Mouse (Mus musculus) frontal cortex, postnatal 14 days (tissue): ENCODE results near the gene Lrrc9.
A peak's percentile ranks its signal among the peaks of the same experiment; 100 is the strongest.

Source experiments
- DNase-seq, 2 experiments: peaks; one replicate each; pipeline ENCODE4 v3.0.0; 2022; ENCODE audit warnings: low spot score in 2 of 2

Lrrc9 gene

GRCm38 (mm10) chr12:72467789-72468188 is 26.1 kb downstream of the Lrrc9 start:
- DNase-seq, result no peak

- no peak for DNase-seq
Measured at GRCm38 (mm10) chr12:72476773-72477450, 35.2 kb downstream of the Lrrc9 start.

- no peak for DNase-seq
Measured at GRCm38 (mm10) chr12:72482226-72482625, 40.6 kb downstream of the Lrrc9 start.

GRCm38 (mm10) chr12:72484872-72485271 is 43.2 kb downstream of the Lrrc9 start:
- DNase-seq, result no peak

GRCm38 (mm10) chr12:72487498-72487897 is 45.8 kb downstream of the Lrrc9 start:
- DNase-seq, result no peak

GRCm38 (mm10) chr12:72489995-72490394 is 48.3 kb downstream of the Lrrc9 start:
- no peak for DNase-seq

- DNase-seq, result no peak
Measured at GRCm38 (mm10) chr12:72491063-72491719, 49.5 kb downstream of the Lrrc9 start.

GRCm38 (mm10) chr12:72496866-72497600 is 55.4 kb downstream of the Lrrc9 start:
- DNase-seq, result no peak

- no peak for DNase-seq
Measured at GRCm38 (mm10) chr12:72509606-72510005, 67.9 kb downstream of the Lrrc9 start.

GRCm38 (mm10) chr12:72515446-72515845 is 73.8 kb downstream of the Lrrc9 start:
- DNase-seq, result no peak

- DNase-seq, result no peak
Measured at GRCm38 (mm10) chr12:72518114-72518728, 76.6 kb downstream of the Lrrc9 start.

- no peak for DNase-seq
Measured at GRCm38 (mm10) chr12:72519352-72519751, 77.7 kb downstream of the Lrrc9 start.

GRCm38 (mm10) chr12:72519855-72520254 is 78.2 kb downstream of the Lrrc9 start:
- DNase-seq, result no peak

GRCm38 (mm10) chr12:72520645-72521044 is 79.0 kb downstream of the Lrrc9 start:
- DNase-seq, result peak in 1 of 2 experiments; percentile 45

- no peak for DNase-seq
Measured at GRCm38 (mm10) chr12:72525588-72525987, 83.9 kb downstream of the Lrrc9 start.

GRCm38 (mm10) chr12:72532303-72532702 is 90.6 kb downstream of the Lrrc9 start:
- DNase-seq, result no peak

- no peak for DNase-seq
Measured at GRCm38 (mm10) chr12:72533986-72534385, 92.3 kb downstream of the Lrrc9 start.

- DNase-seq, result no peak
Measured at GRCm38 (mm10) chr12:72535599-72535998, 93.9 kb downstream of the Lrrc9 start.

- DNase-seq, result peak; percentile 87 to 91
Measured at GRCm38 (mm10) chr12:72536021-72536597, 94.4 kb downstream of the Lrrc9 start, which contains the start of gene Pcnx4. TSS of gene Pcnx4 (plus strand) at chr12:72536383.

- DNase-seq, result peak; percentile 14 to 28
Measured at GRCm38 (mm10) chr12:72538571-72538970, 96.9 kb downstream of the Lrrc9 start.

- DNase-seq, result no peak
Measured at GRCm38 (mm10) chr12:72554347-72554746, 112.7 kb downstream of the Lrrc9 start.

- DNase-seq, result no peak
Measured at GRCm38 (mm10) chr12:72564281-72564795, 122.7 kb downstream of the Lrrc9 start.
